Mouse (Mus musculus): Measurements from ENCODE around the gene Kbtbd12. TPM values are rescaled to one million over a fixed set of nuclear protein-coding genes. Genes with fewer than 3 reads are reported as not detected.

The Kbtbd12 gene
- total RNA-seq, 2 experiments from 2014 or later: 20.1 to 25.7 TPM

GRCm38 (mm10) chr6:88548405-88549049 lies 89.2 kb downstream of the Kbtbd12 start:
- no peak for DNase-seq

GRCm38 (mm10) chr6:88545397-88545790 lies 92.4 kb downstream of the Kbtbd12 start:
- DNase-seq: no peak

GRCm38 (mm10) chr6:88544644-88545396 lies 92.9 kb downstream of the Kbtbd12 start:
- no peak for DNase-seq

DNA sequence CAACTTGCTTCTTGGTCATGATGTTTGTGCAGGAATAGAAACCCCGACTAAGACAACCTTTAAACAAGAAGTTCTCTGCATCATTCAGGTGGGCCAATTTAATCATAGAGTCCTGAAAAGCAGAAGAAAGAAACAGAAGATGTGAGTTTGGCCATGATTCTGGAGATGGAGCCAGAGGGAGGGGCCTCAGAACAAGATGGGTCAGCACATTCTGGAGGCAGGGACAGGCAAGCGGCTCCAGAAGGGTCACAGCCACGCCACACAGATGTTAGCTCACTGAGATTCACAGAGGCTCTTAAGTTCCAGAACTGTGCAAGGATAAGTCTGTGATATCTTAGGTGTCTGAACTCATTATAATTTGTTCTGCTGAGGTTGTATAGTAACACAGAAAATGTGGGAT lies 93.5 kb downstream of the Kbtbd12 start:
- no peak for DNase-seq

DNA sequence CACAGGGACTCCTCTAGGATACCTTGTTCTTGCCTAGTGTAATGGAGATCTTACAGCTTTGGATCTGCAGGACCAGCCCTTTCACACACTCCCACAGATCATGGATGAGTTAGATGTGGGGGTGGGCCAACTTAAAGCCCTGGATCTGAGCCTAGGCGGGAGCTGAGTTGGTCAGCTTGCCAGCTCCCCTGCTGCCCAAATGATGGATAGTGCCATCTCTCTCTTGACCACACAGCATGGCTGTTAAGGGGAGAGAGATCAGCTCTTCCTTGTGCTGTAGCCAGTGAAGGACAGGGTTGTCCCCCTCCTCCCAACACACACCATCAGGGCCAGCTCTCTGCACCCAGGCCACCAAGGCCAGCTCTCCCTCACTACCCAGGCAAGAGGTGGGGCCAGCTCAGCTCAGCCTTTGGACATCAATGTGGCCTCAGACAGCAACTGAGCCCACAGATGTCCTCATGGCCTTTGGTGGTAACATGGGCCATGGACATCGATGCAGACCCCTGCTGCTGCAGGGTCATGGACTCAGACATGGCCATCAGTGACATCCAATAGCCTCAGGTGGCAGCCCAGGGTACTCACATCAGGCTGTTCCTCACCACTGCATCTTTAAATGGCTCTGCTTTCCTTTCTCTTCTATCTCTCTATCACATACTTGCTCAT lies 97.5 kb downstream of the Kbtbd12 start:
- no peak for DNase-seq

DNA sequence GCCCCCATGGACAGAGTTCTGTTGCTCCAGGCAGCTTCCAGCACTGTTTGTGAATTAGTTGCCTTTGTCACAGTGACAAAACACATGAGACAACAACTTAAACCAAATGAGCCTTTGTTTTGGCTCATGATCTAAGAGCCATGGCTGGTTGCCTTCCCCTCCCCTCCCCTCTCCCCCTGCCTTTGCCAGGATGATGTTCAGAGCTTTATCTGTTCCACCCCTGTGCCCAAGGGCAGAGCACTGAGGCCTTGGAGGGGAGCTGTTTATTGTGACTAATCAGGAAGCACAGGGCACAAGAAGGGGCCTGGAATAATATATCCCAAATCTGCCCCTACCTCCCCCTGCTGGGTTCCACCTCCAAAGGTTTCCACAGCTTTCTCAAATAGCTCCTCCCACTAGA lies 107.4 kb downstream of the Kbtbd12 start:
- no peak for DNase-seq

GRCm38 (mm10) chr6:88524056-88524455 lies 113.7 kb downstream of the Kbtbd12 start:
- DNase-seq: peak; percentile 0

DNA sequence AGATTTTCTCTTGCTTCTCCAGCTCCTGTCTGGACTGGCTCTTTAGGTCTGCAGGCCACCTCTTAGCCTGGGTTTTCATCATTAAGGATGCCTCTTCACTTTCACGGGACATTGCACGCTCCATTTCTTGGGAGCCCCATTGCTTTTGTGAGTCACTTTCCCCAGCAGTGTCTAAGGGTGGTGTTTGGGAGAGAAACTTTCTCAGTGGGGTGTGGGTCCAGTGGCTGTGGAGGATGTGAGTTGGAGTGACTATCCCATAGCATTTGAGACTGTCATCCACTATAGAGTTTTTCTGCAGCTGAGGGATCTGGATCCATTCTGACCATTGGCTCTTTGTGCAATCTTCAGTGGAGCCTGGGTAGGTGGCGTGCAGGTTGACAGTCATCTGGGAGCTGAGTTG lies 114.3 kb downstream of the Kbtbd12 start:
- DNase-seq: peak; percentile 2

DNA sequence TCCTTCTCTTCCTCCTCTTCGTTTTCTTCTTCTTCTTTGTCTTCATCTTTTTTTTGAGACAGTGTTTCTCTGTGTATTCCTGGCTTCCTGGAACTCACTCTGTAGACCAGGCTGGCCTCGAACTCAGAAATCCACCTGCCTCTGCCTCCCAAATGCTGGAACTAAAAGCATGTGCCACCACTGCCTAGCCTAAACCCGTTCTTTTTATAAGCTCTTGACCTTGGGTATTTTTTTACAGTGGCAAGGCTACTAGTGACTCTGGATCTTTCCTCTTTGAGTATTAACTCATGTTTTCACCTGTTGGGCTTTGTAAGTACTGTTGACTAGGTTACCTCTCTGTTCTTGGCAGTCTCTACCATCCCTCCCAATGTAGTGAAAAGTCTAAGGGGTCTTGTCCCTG lies 114.7 kb downstream of the Kbtbd12 start:
- DNase-seq: no peak

GRCm38 (mm10) chr6:88522606-88523005 lies 115.1 kb downstream of the Kbtbd12 start:
- peak; percentile 1 for DNase-seq

- peak; percentile 2 for DNase-seq
Observed at GRCm38 (mm10) chr6:88521821-88522220, 115.9 kb downstream of the Kbtbd12 start.

GRCm38 (mm10) chr6:88518404-88519263 lies 119.1 kb downstream of the Kbtbd12 start, which contains the start of gene Sec61a1:
Gene Sec61a1 (minus strand): TSS chr6:88518905.
- peak; percentile 96 for DNase-seq

GRCm38 (mm10) chr6:88517701-88518403 lies 119.9 kb downstream of the Kbtbd12 start:
- peak; percentile 17 for DNase-seq

DNA sequence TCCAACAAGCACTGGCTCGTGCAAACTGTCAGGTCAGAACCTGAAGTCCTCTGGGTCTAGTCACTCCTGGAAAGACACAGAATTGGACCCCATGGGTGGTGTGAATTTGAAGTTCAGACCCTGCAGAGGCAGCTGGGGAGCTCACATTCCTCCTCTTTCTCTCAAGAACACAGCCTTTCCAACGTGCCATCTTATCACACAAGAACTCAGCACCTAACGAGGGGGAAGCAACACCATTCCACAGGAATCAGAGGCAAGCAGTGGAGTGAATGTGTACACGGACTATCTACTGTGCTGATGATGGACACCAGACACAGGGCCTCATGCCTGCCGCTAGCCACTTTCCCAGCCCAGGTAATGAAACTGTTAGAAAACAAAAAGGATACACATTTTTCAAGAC lies 121.1 kb downstream of the Kbtbd12 start:
- DNase-seq: no peak

DNA sequence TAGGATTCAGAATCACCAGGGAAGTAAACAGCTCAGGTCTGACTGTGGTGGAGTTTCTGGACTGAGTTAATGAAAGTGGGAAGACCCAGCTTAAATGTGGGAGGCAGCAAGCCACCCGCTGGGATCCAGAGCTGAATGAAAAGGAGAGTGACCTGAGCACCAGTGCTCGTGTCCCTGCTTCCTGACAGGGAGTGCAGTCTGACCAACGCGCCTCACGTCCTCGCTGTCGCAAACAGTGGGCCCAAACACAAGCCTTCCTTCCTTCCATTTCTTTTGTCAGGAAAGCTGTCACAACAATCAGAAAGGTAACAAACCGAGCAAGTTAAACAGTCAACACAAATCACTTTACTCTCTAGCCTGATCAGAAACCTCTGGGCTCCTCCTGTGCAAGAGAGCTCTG lies 121.8 kb downstream of the Kbtbd12 start:
- no peak for DNase-seq

- DNase-seq: no peak
Observed at GRCm38 (mm10) chr6:88514546-88514945, 123.2 kb downstream of the Kbtbd12 start.

GRCm38 (mm10) chr6:88513984-88514383 lies 123.8 kb downstream of the Kbtbd12 start:
- no peak for DNase-seq

- no peak for DNase-seq
Observed at GRCm38 (mm10) chr6:88503044-88503443, 134.7 kb downstream of the Kbtbd12 start.

DNA sequence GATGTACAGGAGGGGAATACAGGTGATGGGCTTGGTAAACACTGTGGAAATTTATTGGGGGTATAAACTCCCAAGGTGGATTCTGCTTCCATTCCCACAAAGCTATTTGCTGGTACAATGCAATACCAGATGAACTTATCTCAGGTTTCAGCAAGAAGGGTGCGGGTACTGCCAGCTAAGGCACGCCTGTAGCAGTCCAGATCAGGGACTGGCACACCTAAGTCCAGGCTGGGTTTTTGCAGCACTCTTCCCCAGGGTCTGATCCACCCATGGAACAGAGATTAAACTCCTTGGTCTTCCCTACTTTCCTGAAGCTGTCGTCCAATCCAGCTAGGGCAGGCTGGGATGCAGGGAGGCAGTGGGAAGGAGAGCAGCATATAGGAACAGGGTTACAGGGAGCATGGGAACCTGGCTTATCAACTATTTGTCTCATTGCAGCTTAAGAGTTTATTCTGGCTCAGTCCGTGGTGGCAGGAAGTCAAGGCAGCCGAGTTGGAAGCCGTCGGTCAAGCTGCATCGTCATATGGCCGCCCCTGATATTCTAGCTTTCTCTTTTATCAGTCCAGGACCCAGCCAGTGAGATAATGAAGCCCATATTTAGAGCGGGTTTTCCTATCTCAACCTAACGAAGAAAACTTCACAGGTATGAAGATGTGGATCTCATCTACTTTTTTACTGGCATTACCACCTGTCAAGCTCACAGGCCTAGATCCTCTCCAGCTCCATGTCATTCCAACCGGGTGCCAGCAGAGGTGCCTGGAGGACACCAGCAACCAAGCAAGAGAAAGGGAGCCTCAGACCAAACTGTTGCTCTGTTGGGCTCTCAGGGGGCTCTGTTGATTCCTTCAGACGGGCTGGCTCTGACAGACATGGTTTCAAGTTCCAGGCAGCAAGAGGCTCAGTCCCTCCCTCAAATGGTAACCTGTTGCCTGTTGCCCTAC lies 135.4 kb downstream of the Kbtbd12 start:
- peak; percentile 42 for DNase-seq

- DNase-seq: no peak
Observed at GRCm38 (mm10) chr6:88500405-88500767, 137.4 kb downstream of the Kbtbd12 start.

All from heart, postnatal 4 days (tissue).